ENCODE assay signal across 10 mouse cellular contexts in genomic region chr6:94225832-94226231, GRCm38 (mm10). TPM values are rescaled to one million over a fixed set of nuclear protein-coding genes. Genes with fewer than 3 reads are reported as not detected.
DNase-seq lines count a peak whose midpoint lies in the region; ATAC-seq and TF ChIP-seq lines count a peak whose summit lies in the region.
"Had no signal": no experiment of that assay in that cellular context is flagged by ENCODE, and none has a peak within 500 bp of the region (broad histone marks: within the 10 kb centered on the region; RNA-seq: fewer than 3 reads in every experiment).

No protein-coding gene starts in this region.

- ATAC-seq in heart, embryonic 16.5 days (replicated peaks; ENCODE audit: extremely low read depth, insufficient read depth, low FRiP score) = peak; percentile 45
- ATAC-seq: liver, embryonic 12.5 days had no signal

- no peaks in the 10 kb centered on the region for H3K36me3 ChIP-seq in heart, embryonic 16.5 days (ENCODE audit: control insufficient read depth, insufficient read depth)
- H3K36me3 ChIP-seq: liver, embryonic 12.5 days had no signal

- TF ChIP-seq POLR2A in embryonic fibroblast, embryonic 13.5 days (IDR thresholded peaks at IDR 0.05; ENCODE audit: low read depth, low read length) = no peak

- peak overlapping the region; percentile 79 for H3K27ac ChIP-seq in embryonic fibroblast, embryonic 13.5 days (ENCODE audit: insufficient read depth, low read length)
- peak overlapping the region; percentile 61 for H3K27ac ChIP-seq in heart, embryonic 16.5 days (ENCODE audit: low read length)
- H3K27ac ChIP-seq: liver, embryonic 12.5 days had no signal

- no peak overlapping the region for H3K9ac ChIP-seq in heart, embryonic 16.5 days (ENCODE audit: low read length)
- H3K9ac ChIP-seq: liver, embryonic 12.5 days had no signal

- no peak overlapping the region for H3K4me3 ChIP-seq in embryonic fibroblast, embryonic 13.5 days (ENCODE audit: insufficient read depth, low read length)
- no peak overlapping the region for H3K4me3 ChIP-seq in heart, embryonic 16.5 days (ENCODE audit: low read length)
- H3K4me3 ChIP-seq: liver, embryonic 12.5 days had no signal

- H3K27me3 ChIP-seq in heart, embryonic 16.5 days (ENCODE audit: control insufficient read depth, insufficient read depth, low read length) = no peaks in the 10 kb centered on the region

- 20% methylated on average over 3 of the region's 3 CpGs for WGBS in heart, embryonic 16.5 days

- H3K4me1 ChIP-seq in embryonic fibroblast, embryonic 13.5 days (ENCODE audit: control insufficient read depth, insufficient read depth, low read length) = peaks cover 23% of the 10 kb centered on the region; the same call in 1 of the 2 replicates
- peaks cover 43% of the 10 kb centered on the region for H3K4me1 ChIP-seq in heart, embryonic 16.5 days (ENCODE audit: control insufficient read depth, insufficient read depth, low read length)

- H3K4me2 ChIP-seq in heart, embryonic 16.5 days (ENCODE audit: low read depth, low read length) = peak overlapping the region; percentile 26
- H3K4me2 ChIP-seq: liver, embryonic 12.5 days had no signal

- H3K9me3 ChIP-seq in heart, embryonic 16.5 days (replicated peaks; ENCODE audit: control insufficient read depth, low read length) = no peaks in the 10 kb centered on the region
- H3K9me3 ChIP-seq: liver, embryonic 12.5 days had no signal

- DNase-seq in layer of hippocampus, adult 18-20 months (ENCODE audit: low spot score in 2 of 2) = peak; percentile 9 to 16
- no peak for DNase-seq in layer of hippocampus, adult 9-10 months (ENCODE audit: low spot score)
- DNase-seq in right cerebral cortex, adult 2 months (ENCODE audit: low spot score in 2 of 2) = peak; percentile 60 to 62
- no peak for DNase-seq in yolk sac, embryonic 10.5 days (ENCODE audit: low spot score)
- DNase-seq in kidney, postnatal 14 days = no peak
- DNase-seq in B cell, adult 2 months = no peak
- DNase-seq: cerebellum, adult 11 months had no signal

- no peak for TF ChIP-seq CTCF in embryonic fibroblast, embryonic 13.5 days (IDR thresholded peaks at IDR 0.05; ENCODE audit: borderline replicate concordance, insufficient read depth, low read length)

RNA-seq across cellular contexts. Expression of gene Magi1, which starts 57.9 kb away (rescaled TPM):
- 10 to 100 TPM; 45.0 to 46.1 TPM for total RNA-seq in layer of hippocampus, adult 18-20 months (2021)
- polyA plus RNA-seq in embryonic fibroblast, embryonic 13.5 days (2011; ENCODE audit: insufficient read length, low read depth, missing spikeins) = 15.0 and 16.3 TPM in 2 replicates
- polyA plus RNA-seq in heart, embryonic 16.5 days (2015; fragmentation: Nextera tagmentation; extraction: Ambion mirVana) = 6.3 and 7.2 TPM in 2 replicates

Comparison
In these comparisons a context has a peak if more than half of its experiments do, and no peak if none do; other contexts are left out.
1. DNase-seq: peak in layer of hippocampus, adult 18-20 months (2 of 2) and right cerebral cortex, adult 2 months (2 of 2); none in layer of hippocampus, adult 9-10 months (single experiment), yolk sac, embryonic 10.5 days (single experiment), kidney, postnatal 14 days (single experiment) and B cell, adult 2 months (0 of 2).